Mouse (Mus musculus): ENCODE results near the gene Il17d. TPM values are rescaled to one million over a fixed set of nuclear protein-coding genes. Genes with fewer than 3 reads are reported as not detected.

Il17d gene
- total RNA-seq, 2 experiments from 2014 or later = 13.4 to 13.6 TPM

Other genes starting within 250 kb of the Il17d start
- gene Cryl1, start 126.2 kb upstream of the Il17d start, total RNA-seq (2021) = 10 to 100 TPM; 16.5 to 17.8 TPM
- 10 to 100 TPM; 16.3 to 16.5 TPM for gene Ift88, start 100.7 kb upstream of the Il17d start, total RNA-seq (2021)
- 10 to 100 TPM; 36.8 to 37.7 TPM for gene Eef1akmt1, start 46.8 kb downstream of the Il17d start, total RNA-seq (2021)
- 10 to 100 TPM; 13.4 to 13.9 TPM for gene Xpo4, start 140.7 kb downstream of the Il17d start, total RNA-seq (2021)
- gene Gm49361, start 221.3 kb downstream of the Il17d start, total RNA-seq (2021) = 1 to 10 TPM in 1 of 2 experiments, under 1 TPM in 1; 0.43 to 4.5 TPM
- 10 to 100 TPM; 45.5 to 46.1 TPM for gene Lats2, start 233.6 kb downstream of the Il17d start, total RNA-seq (2021)

Data from layer of hippocampus, postnatal 36 days (tissue).